Mouse (Mus musculus): ENCODE data around the gene Slc25a30.

Slc25a30 gene

DNA sequence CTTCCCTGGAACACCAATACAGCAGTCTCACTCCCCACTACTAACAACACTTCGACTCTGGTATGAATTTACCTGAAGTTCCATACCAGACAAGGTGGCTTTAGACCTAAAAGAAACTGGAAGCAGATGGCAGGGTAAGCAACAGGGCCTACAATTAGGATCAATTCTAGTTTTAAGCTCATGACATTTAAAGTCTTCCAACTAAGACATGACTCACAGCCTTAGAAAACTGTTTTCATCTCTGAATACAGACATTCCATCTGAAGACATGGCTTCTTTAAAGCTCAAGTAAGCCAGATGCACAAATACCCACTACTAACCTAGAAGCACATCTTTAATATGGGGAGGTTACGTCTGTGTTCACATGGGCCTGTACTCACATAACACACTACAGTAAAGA lies 38.9 kb downstream of the Slc25a30 start:
- DNase-seq (ENCODE audit: low read depth, low spot score) = no peak

DNA sequence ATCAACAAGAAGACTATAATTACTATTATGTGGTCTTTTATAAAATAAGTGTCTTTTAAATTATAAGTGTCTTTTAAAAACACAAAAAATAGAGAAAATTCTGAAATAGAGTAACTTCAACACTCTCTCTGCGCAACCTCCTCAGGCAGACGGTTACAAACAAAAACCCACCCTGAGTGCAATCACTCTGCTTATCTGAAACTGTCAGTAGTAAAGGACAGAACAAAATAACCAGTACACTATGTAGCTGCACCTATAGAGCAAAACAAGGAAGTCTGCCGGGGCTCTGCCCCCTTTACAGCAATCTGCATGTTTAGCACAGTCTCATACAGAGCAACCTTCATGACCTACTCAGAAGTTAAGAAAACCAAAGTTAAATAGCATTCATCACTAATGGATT lies 44.9 kb downstream of the Slc25a30 start:
- no peak for DNase-seq (ENCODE audit: low read depth, low spot score)

DNA sequence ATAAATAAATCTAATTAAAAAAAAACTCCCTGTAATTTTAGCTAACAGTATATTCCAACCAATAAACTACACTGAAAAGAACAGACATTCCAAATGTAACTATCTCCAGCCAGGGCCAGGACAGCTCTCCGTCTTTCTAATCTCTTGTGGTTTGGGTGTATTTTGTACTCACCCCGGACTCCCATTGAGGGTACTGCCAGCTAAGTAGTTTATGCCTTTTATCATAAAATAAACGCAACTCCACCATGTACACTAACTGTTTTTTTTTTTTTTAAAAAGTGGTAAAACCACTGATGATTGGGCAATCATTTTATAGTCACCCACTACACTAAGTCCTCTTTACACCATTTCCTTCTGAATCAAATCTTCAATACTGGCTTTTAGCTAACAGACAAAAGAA lies 51.2 kb downstream of the Slc25a30 start:
- DNase-seq (ENCODE audit: low read depth, low spot score) = no peak

DNA sequence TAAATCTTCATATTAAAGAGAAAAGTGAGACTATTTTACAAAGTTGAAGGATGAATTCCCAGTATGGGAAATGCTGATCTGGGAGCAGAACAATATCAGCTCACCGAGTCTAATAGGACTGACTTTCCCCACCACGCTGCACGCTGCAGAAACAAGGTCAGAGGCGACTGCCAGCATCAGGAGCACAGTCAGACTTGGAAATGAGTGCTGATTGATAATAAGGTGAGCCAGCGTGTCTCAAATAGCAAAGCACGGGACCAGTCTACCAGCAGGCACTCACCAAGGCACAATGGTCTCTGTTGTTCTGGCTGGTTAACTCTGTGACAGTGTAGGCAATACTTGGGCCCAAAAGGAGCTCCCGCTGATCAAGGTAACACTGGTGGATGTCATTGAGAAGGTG lies 54.2 kb downstream of the Slc25a30 start:
- DNase-seq (ENCODE audit: low read depth, low spot score) = no peak

DNA sequence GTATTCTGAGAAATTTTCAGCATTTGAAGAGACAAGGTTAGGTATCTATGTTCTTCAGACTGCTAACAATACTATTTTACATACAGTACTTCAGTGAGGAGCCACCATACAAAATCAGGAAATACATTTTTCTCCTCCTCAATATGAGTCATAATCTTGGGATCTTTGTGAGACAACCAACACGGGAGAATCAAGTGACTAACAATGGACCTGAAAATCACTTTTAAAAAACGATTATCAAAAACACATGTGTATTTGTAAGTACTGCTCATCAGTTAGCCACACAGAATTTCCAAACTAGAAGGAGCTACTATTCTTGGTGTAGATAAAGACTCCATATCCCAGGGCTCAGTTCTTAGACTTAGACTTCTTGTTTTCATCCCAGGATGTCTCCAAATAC lies 55.5 kb downstream of the Slc25a30 start:
- DNase-seq (ENCODE audit: low read depth, low spot score) = no peak

DNA sequence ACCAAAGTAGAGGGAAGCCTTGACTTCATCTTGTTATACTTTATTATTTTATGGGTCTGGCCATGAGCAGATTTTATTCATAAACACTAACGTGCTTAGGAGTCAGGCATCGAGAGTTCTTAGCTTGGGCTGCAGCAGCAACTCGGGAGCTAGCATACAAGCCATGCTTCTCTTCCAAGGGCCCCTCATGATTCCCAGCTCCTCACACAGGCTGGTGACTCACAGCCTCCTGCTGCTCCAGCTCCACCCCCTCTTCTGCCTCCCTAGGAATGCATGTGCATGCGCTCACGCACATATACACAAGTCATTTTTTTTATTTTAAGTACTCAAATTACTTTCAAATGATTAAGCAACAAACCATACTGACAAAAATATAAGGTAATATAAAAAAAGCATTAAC lies 58.7 kb downstream of the Slc25a30 start:
- no peak for DNase-seq (ENCODE audit: low read depth, low spot score)

DNA sequence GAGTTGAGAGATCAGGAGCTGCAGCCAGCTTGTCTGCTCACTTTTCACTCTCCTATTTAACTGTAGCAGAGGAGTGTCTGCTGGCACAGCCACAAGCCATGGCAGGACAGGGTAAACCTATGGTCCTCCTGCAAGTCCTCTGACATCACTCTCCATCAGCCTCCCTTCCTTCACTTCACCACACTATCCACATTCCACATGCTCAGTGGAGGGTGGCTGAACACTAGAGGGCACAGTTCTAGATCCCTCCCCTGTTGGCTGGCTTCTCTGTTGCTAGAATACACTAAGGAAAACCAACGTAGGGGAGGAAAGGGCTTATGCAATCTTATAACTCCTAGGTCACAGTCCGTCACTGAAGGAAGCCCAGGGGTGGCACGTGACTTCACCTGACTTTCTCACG lies 59.8 kb downstream of the Slc25a30 start:
- DNase-seq (ENCODE audit: low read depth, low spot score) = no peak

DNA sequence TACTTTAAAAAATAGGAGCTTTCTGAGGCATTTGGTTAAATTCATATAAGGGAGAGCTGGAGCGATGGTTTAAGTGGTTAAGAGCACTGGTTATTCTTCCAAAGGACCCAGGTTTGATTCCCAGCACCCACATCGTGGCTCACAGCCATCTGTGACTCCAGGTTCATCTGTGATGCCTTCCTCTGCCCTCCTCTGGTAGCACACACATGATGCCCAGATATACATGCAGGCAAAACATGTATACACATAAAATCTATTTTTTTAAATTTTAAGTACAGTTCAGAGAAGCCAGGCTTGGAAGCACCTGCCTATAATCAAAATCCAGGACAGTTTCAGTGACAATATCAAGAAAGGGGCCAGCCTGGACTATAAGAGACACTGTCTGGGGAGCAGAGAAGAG lies 64.0 kb downstream of the Slc25a30 start:
- no peak for DNase-seq (ENCODE audit: low read depth, low spot score)

DNA sequence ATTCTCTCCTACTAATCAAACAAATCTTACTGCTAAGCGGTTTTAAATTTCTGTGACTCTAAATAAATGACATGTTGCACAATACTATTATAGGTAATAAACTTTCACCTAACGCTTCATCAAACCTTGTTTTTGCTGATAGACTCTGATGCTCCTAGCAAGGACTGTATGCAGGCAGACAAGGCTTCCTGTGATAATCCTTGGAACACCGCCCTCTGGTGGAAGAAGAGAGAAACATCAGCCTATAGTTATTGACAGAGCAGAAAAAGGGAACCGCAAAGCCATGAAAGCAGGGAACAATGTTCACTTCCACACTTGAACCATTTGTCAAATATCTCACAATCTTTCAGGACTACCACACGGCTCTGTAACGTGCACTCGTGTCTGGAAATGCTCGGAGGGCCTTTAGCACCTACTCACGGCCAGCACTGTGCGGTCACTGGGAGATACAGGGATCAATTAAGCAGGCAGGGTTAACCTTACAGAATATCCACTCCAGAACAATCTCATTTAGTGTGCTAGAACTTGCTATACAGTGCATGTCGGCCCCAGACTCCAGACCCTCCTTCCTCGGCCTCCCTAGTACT lies 64.8 kb downstream of the Slc25a30 start:
- peak; percentile 60 for DNase-seq (ENCODE audit: low read depth, low spot score)

DNA sequence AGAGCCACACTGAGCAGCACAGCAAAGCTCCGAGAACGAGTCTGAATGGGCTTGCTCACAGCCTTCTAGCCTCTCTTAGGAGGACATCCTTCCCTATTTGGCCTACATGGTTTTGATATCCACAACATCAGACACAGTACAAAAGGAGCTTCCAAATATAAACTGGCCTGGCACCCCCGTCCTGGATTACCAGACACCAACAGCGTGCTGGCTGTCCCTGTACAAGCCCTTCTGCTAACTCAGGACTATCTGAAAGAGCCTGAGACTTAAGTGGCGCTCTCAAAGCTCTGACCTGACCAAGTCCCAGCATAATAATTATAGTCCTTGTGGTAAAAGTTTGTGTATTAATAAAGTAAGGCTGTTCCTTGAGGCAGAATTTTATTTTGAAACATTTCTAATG lies 66.7 kb downstream of the Slc25a30 start:
- no peak for DNase-seq (ENCODE audit: low read depth, low spot score)

DNA sequence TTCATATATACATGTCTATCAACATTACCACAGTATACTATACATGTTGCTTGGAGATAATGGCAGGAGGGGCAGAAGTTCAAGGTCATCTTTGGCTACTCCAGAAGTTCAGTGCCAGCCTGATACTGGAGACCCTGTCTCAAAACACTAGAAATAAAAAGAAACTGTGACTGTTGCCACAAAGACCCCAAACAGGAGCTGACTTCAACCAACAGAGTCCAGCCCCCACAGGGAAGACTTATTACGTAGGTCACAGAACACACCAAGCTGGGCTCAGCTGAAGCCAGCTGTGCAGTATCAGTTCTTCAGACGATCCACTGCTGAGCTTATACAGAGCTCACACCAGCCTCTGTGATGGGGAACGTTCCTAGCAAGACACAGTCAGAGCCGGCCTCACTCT lies 70.4 kb downstream of the Slc25a30 start:
- no peak for DNase-seq (ENCODE audit: low read depth, low spot score)

DNA sequence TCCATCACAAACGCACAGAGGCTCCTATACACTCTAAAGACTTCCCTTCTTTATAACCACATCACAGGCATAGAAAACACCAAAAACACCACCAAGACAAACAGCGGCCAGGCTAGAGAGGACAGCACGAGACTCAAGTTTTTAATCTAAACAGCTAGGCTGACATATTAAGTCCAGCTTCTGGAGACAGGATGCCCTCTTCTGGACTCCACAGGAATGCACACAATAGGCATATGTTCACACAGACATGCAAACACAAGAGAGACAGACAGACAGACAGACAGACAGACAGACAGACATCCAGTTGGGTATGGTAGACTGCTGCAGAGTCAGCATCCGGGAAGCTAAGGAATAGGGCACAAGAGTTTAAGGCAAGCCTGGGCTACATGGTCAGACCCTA lies 73.2 kb downstream of the Slc25a30 start:
- no peak for DNase-seq (ENCODE audit: low read depth, low spot score)

DNA sequence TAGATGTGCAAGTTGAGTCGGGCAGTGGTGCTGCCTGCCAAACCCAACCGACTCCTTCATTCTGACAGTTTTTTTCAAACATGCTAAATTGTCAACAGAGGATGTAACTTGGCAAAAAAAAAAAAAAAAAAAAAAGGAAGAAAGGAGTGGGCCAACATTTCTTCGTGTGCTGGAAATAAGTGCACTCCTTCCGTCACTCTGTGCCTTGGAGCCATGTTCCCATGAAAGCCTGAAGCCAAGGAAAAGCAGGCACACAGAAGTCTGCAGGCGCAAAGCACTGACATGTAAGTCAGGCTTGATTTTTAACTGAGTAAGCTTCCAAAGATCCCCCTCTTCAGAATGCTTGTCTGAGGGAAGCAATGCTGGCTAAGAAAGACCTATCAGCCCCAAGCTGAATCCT lies 74.2 kb downstream of the Slc25a30 start:
- no peak for DNase-seq (ENCODE audit: low read depth, low spot score)

DNA sequence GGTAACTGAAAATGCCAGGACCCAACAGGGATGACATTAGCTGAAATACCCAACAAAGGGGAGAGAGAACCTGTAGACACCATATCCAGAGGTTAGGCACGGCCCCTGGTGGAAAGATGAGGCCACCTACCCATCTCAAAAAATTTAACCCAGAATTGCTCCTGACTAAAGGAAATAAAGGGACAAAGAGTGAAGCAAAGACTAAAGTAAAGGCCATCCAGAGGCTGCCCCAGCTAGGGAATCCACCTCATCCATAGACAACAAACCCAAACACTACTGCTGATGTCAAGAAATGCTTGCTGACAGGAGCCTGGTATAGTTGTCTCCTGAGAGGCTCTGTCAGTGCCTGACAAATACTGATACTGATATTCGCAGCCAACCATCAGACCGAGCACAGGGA lies 75.1 kb downstream of the Slc25a30 start:
- no peak for DNase-seq (ENCODE audit: low read depth, low spot score)
